Mouse (Mus musculus): ENCODE measurements around the gene Mapkapk2.

DNA sequence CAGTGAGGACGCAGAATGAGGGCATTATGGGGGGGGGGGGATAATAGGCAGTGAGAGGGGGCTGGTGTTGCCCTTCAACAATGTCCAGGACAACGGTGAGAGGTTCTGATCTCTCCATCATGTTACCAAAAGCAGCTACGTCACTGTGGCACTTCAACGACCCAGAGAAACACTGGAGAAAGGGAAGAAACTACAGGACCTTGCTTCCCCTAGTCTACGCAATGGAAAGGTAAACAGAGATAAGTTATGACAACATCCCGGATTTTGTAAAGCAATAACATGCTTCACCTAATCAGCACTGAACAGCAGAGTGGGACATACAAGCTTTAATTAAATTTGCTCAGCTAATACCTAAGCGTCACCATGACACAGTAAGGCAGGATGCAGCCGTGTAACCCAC is 3.7 kb downstream of the Mapkapk2 start:
- TF ChIP-seq TAL1 (IDR thresholded peaks at IDR 0.05; ENCODE audit: low read length) (no peak), GATA1 (IDR thresholded peaks at IDR 0.05; ENCODE audit: low read length) (no peak)
